Mouse (Mus musculus) bone marrow, adult 2 months (tissue): ENCODE measurements around the gene Zbtb41.

Source experiments
- CTCF ChIP-seq: fragments of 200-500 bp; IDR thresholded peaks from 2 replicates; pipeline ENCODE4 v1.5.1; 2011; ENCODE audit warnings: low read length, control low read depth; ENCODE audit not compliant: control insufficient read depth, insufficient read depth
- POLR2A ChIP-seq: fragments of 200-500 bp; IDR thresholded peaks from 2 replicates; pipeline ENCODE4 v1.6.1; 2011; ENCODE audit warnings: low read depth, mild to moderate bottlenecking, control low read depth, low read length, borderline replicate concordance; ENCODE audit not compliant: control insufficient read depth

DNA sequence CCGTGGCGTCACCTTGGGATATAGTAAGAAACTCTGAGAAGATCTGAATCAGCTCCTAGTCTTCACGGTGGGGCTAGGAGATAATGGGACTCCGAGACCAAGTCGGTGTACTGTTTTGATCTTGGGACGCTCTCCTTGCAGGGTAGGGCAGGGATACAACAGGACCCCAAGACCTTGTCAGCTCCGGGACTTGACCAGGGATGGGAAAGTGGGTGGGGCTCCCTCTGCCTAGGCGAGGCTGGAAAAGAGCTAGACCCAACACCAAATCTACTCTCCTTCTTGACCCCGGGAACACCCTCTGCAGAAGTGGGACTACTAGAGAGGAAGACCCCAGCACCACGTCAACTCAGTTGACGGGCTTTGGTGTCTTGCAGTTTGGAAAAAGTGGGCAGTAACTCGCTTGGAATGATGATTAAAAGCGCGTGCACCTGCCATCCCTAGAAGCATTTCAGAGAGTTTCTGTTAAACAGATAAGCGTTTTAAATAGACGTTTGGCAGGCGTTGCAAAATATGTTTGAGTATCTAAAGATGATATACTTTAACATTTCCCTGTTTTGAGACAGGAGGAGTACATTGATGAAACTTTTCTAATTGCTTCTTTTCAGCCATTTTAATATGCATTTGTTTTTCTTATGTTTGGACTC is 33.3 kb downstream of the Zbtb41 start:
- TF ChIP-seq POLR2A = no peak
- TF ChIP-seq CTCF = no peak
